Mouse (Mus musculus) stomach, postnatal 0 days (tissue): Measurements from ENCODE around the gene Ggct. TPM values are rescaled to one million over a fixed set of nuclear protein-coding genes. Genes with fewer than 3 reads are reported as not detected.

ENCODE experiments used
- ATAC-seq: fragments of 200-750 bp; cut with Nextera tagmentation; 2 replicates; pipeline ENCODE4 v1.8.0; 2017; ENCODE audit not compliant: low FRiP score, low TSS enrichment
- DNase-seq: peaks from one replicate; pipeline ENCODE4 v3.0.0-alpha.2; 2016; ENCODE audit warnings: low spot score
- H3K27ac ChIP-seq: fragments of 300-500 bp; sonication (generic); replicated peaks from 2 replicates; pipeline ENCODE4 v1.5.1; 2014; ENCODE audit warnings: mild to moderate bottlenecking, control low read depth
- H3K27me3 ChIP-seq: fragments of 300-500 bp; sonication (generic); 2 replicates; pipeline ENCODE4 v1.6.1; 2014; ENCODE audit warnings: low read length; ENCODE audit not compliant: control insufficient read depth, insufficient read depth
- H3K36me3 ChIP-seq: fragments of 300-500 bp; sonication (generic); 2 replicates; pipeline ENCODE4 v1.6.1; 2014; ENCODE audit warnings: low read length, mixed read lengths; ENCODE audit not compliant: control insufficient read depth, insufficient read depth
- H3K4me1 ChIP-seq: fragments of 300-500 bp; sonication (generic); replicated peaks from 2 replicates; pipeline ENCODE4 v1.6.1; 2014; ENCODE audit warnings: antibody characterized with exemption; ENCODE audit not compliant: control insufficient read depth, insufficient read depth
- H3K4me2 ChIP-seq: fragments of 300-500 bp; sonication (generic); replicated peaks from 2 replicates; pipeline ENCODE4 v1.6.1; 2014; ENCODE audit warnings: low read depth, mild to moderate bottlenecking, control low read depth, moderate library complexity
- H3K4me3 ChIP-seq: fragments of 300-500 bp; sonication (generic); 2 replicates; pipeline ENCODE4 v1.5.1; 2014; ENCODE audit warnings: low read depth, low read length, control low read depth
- H3K9ac ChIP-seq: fragments of 300-500 bp; sonication (generic); 2 replicates; pipeline ENCODE4 v1.6.1; 2014; ENCODE audit warnings: mild to moderate bottlenecking, low read length, control low read depth, mixed read lengths
- H3K9me3 ChIP-seq: fragments of 300-500 bp; sonication (generic); 2 replicates; pipeline ENCODE4 v1.6.1; 2016; ENCODE audit warnings: low read length; ENCODE audit not compliant: control insufficient read depth
- CTCF ChIP-seq: IDR thresholded peaks from 2 replicates; pipeline ENCODE4 v1.5.1; 2016; ENCODE audit warnings: antibody characterized with exemption, low read depth, mild to moderate bottlenecking, moderate library complexity
- EP300 ChIP-seq: optimal IDR thresholded peaks from 2 replicates; pipeline ENCODE3; 2016; ENCODE audit warnings: antibody characterized with exemption
- WGBS: fragments of 180-500 bp; shearing (Covaris S2); extraction: QIAGEN DNeasy Blood & Tissue Kit; methylation state at CpG from one replicate; pipeline ENCODE4 v1.1.7; 2014; 5-methylcytosine and 5-hydroxymethylcytosine counted together
- polyA plus RNA-seq: library from polyadenylated mRNA; unstranded; fragments of >200 nt; fragmentation: Nextera tagmentation; extraction: Ambion mirVana; gene quantifications from 2 replicates; pipeline ENCODE4 v1.2.1, GENCODE M21; 2015

Ggct gene
- polyA plus RNA-seq, 1 experiment from 2014 or later = 9.3 TPM

DNA sequence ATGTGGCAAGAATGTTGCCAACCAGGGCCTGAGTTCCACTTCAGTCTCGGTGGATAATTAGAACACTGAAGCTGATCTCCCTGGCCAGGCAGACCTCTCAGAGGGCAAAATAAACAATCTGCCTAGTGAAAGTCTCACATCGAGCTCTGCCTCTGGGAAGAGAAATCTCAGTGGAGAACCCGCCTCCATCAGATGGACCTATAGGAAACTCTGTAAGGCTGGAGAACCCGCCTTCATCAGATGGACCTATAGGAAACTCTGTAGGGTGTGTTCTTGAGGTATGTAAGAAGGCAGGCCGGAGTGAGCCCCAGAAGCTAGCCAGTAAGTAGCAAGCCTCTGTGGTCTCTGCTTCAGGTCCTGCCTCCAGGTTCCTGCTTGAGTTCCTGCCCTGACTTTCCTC, 57.8 kb downstream of the Ggct start:
- no peaks in the 10 kb centered on the region for H3K9me3 ChIP-seq
- no peak overlapping the region for H3K4me2 ChIP-seq
- 70% methylated on average over 5 of the region's 5 CpGs for WGBS
- ATAC-seq (no peak), DNase-seq (no peak)
- 0 out of 2 replicates have a peak, but pooled peaks cover 3% of the 10 kb centered on the region for H3K36me3 ChIP-seq
- no peak overlapping the region for H3K4me3 ChIP-seq
- no peak overlapping the region for H3K9ac ChIP-seq
- no peaks in the 10 kb centered on the region for H3K27me3 ChIP-seq
- H3K27ac ChIP-seq = no peak overlapping the region
- TF ChIP-seq EP300 (no peak), CTCF (no peak)
- no peaks in the 10 kb centered on the region for H3K4me1 ChIP-seq

DNA sequence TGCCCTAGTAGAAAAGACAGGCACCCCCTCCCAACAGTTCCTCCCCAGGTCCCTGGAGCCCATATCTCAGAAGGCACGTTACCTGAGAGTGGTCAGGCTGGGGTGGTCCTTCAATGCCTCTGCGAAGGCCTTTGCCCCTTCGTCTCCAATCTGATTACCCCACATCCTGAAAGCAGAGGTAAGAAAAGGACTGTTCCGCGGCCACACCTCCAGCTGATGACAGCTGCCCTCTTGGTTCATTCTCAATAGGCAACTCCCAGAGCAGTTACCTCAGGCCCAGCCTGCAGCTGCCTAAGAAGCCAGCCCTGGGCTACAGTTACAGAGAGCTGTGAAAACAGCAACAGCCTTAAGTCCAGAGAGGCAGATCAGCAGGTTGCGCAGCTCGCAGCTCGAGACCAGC, 58.4 kb downstream of the Ggct start:
- no peak overlapping the region for H3K4me3 ChIP-seq
- DNase-seq (no peak), ATAC-seq (no peak)
- no peak overlapping the region for H3K4me2 ChIP-seq
- TF ChIP-seq CTCF (no peak), EP300 (no peak)
- H3K36me3 ChIP-seq = 0 out of 2 replicates have a peak, but pooled peaks cover 3% of the 10 kb centered on the region
- WGBS = 84% methylated on average over 8 of the region's 8 CpGs
- no peaks in the 10 kb centered on the region for H3K9me3 ChIP-seq
- no peaks in the 10 kb centered on the region for H3K27me3 ChIP-seq
- no peaks in the 10 kb centered on the region for H3K4me1 ChIP-seq
- no peak overlapping the region for H3K9ac ChIP-seq
- no peak overlapping the region for H3K27ac ChIP-seq

DNA sequence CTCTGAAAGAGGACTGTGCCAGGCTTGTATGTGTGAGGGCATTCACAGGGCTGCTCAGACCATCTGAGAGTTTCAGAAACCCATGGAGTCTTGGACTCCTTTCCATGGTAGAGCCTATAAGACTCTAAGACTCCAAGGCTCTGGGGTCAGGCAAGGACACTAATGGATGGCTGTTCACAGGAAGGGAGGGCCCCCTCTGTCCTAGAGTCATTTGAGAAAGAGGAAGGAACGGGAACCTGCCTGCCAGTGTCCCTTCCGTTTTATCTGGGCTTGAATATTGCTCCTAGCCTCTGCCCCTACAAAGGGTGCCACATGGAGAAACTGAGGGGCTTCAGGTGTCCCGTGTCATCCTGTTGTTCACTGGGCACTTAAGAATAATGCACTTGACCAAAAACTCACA, 58.9 kb downstream of the Ggct start:
- Histone ChIP-seq H3K27ac (no peak overlapping the region), H3K36me3 (0 out of 2 replicates have a peak, but pooled peaks cover 3% of the 10 kb centered on the region), H3K4me1 (no peaks in the 10 kb centered on the region), H3K4me3 (no peak overlapping the region), H3K9me3 (no peaks in the 10 kb centered on the region), H3K27me3 (no peaks in the 10 kb centered on the region), H3K4me2 (no peak overlapping the region), H3K9ac (no peak overlapping the region)
- DNase-seq (no peak), ATAC-seq (no peak)
- TF ChIP-seq EP300 (no peak), CTCF (no peak)
- WGBS = 69% methylated on average over 3 of the region's 3 CpGs

DNA sequence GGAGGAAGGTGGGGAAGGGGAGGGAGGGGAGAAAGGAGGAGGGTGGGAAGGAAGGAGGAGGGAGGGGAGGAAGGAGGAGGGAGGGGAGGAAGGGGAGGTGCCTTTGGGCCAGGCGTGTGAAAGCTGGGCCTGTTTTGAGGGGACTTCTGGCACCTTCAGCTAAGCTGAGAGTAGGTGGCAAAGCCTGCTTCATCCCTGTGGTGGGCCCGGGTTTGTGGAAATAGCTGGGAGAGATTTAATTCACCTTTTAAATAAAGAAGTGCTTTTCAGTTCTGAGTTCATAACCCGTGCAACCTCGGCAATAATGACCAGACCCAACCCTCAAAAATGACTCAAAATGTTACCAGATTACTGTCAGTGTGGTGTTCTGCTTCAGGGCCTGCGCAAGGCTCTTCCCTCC, 59.5 kb downstream of the Ggct start:
- no peak overlapping the region for H3K9ac ChIP-seq
- H3K27me3 ChIP-seq = no peaks in the 10 kb centered on the region
- H3K9me3 ChIP-seq = no peaks in the 10 kb centered on the region
- no peak overlapping the region for H3K4me2 ChIP-seq
- H3K4me1 ChIP-seq = no peaks in the 10 kb centered on the region
- WGBS = 80% methylated on average over 5 of the region's 5 CpGs
- H3K27ac ChIP-seq = no peak overlapping the region
- H3K4me3 ChIP-seq = no peak overlapping the region
- ATAC-seq = no peak
- H3K36me3 ChIP-seq = 0 out of 2 replicates have a peak, but pooled peaks cover 3% of the 10 kb centered on the region
- TF ChIP-seq CTCF (no peak), EP300 (no peak)
- DNase-seq = no peak

Other genes with a start within 250 kb of the Ggct start
- gene Znrf2, start 176.0 kb downstream of the Ggct start, polyA plus RNA-seq = 4.5 and 5.2 TPM in 2 replicates
- 4.5 and 4.9 TPM in 2 replicates for gene Nod1, start 20.3 kb downstream of the Ggct start, polyA plus RNA-seq
- 103 TPM in 2 replicates for gene Gars, start 45.1 kb upstream of the Ggct start, polyA plus RNA-seq
- gene Crhr2, start 140.1 kb upstream of the Ggct start, polyA plus RNA-seq = 0.12 and 0.23 TPM in 2 replicates
- 0.17 and 0.19 TPM in 2 replicates for gene Inmt, start 182.1 kb upstream of the Ggct start, polyA plus RNA-seq
- gene Mindy4, start 210.4 kb upstream of the Ggct start, polyA plus RNA-seq = 2.4 and 2.9 TPM in 2 replicates